Mouse (Mus musculus): ENCODE measurements at regions not wholly inside any gene's neighbourhood (a gene's known extent, or its start where the extent isn't known, plus 50 kb on each side); places are given as distances from the start of the nearest gene placed in this dataset.

DNA sequence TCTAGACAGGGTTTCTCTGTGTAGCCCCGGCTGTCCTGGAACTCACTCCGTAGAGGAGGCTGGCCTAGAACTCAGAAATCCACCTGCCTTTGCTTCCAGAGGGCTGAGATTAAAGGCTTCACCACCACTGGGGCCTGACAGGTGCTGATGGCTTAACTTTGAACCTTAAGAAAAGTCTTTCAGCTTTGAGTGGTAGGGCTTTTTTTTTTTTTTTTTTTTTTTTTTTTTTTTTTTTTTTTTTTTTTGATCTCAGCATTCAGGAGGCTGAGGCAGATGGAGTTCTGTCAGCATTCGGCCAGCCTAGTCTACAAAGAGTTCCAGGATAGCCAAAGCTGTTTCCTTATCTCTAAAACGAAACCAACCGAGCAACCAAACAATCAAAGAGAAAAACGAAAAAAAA, 266.5 kb downstream of the Ttll7 start:
- TF ChIP-seq POLR2A (IDR thresholded peaks at IDR 0.05; ENCODE audit: borderline replicate concordance, insufficient read depth, low read length) = no peak
- TF ChIP-seq CTCF (IDR thresholded peaks at IDR 0.05; ENCODE audit: borderline replicate concordance, insufficient read depth, low read depth, low read length) = no peak
